Mouse (Mus musculus) thymus, postnatal 14 days (tissue): ENCODE measurements at regions not wholly inside any gene's neighbourhood (a gene's known extent, or its start where the extent isn't known, plus 50 kb on each side); places are given as distances from the start of the nearest gene placed in this dataset.

ENCODE experiments used
- DNase-seq: peaks from one replicate; pipeline ENCODE4 v3.0.0; 2021

DNA sequence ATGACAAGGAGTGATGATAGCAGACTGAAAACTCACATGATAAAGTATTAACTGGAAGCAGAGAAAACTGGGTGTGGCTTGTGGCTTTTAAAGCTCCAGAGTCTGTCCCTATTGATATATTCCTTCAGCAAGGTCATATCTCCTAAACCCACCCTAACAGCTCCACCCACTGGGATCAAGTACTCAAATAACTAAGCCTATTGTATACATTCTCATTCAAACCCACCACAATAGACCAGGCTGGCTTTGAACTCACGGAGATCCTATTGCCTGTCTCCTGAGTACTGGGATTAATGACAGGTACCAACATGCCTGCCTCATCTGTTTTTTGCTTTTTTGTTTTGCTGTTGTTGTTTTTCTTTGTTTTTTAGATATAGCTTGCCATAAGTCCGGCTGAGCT, 484.3 kb upstream of the Zfp462 start:
- no peak for DNase-seq

DNA sequence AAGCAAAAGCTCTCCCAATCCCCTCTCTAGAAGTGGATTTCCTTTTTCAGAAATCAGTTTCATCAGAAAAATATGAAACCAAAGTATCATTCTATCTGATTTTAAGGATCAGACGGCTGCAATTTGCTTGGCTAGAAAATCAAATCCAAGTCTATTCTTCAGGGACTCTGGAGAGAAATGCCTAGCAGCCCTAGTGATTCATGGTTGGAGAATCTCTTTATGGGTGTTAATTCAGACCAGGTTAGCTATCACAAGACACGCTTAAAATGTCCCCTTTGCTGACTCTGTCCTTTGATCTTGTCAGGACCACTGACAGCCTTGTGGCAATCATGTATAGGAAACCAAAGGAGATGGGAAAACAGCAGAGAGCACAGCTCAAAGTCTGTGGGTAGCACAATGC, 475.7 kb upstream of the Zfp462 start:
- DNase-seq, result no peak

DNA sequence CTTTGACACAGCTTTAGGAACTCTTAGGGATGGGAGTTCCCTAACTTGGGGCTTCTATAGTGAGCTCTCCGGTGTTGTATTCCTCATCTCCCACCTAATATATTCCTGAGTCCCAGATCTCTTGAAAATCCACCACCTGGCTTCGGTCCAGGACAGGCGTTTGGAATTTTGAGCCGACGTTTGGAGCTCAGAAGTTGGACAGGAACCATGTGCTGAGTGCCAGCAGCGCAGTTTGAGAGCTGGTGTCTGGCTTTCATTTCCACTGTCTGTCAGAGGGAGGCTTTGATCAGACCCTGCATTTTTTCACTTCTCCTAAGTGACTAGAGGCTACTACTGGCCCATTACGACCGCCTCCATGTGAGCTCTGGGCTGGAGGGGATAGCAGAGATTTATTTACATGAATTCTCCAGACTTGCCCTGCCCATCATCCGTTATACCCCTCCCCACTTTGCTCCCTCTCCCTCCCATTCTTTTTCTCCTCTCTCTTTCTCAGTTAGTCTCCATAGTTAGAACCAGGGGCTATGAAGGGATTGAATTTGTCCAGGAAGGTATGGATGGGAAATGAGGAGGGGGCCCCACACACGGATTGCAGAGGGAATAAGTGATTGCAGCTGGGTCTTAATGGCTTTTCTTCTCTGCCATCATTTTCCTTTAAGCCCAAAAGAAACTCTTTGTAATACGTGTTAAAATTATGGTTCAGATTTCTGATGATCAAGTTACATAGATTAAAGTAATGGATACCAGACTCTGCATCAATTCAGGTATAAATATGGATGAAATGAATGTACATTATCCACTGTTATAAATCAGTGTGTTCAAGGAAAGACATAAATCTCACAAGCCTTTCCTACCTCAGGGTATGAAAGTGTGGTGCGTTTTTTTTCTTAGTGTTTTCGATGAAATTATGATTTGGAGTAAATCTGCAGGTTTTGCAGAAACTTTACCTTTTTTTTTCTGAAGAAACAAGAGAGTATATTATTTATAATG, 474.5 kb upstream of the Zfp462 start:
- no peak for DNase-seq

DNA sequence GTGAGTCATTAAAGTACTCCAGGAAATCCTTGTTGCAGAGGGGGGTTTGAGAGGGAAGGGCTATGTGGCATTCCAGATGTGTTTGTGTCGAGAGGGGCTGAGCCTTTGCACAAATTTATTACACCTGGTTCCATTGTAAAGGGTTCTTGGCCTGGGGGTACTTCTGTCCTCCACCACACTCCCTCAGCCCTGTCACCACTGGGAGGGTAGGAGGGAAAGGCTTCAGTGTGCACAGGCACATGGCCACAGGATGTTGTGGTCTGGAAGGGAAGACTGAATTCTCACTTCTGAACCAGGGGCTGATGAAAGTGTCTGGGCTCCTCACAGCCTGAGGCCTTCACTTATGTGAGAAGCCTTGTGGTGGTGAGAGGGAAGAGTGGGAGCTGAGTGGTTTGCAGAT, 473.8 kb upstream of the Zfp462 start:
- DNase-seq, result no peak

DNA sequence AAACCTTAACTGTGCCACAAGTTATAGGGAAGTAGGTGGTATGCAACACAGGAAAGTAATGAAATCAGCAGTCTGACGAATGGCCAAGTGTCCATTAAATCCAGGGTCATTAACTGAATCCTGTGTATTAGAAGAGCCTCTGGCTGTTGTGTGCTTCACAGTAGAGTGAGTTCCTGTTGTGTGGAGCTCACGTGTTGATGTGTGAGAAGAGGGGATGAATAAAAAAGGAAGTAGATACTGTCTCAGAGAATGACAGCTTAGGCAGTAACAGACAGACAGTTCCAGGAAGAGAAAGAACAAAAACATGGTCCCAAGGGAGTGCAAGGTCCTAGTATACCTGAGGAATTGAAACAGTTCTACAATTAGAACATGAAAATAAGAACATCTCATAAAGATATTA, 463.1 kb upstream of the Zfp462 start:
- no peak for DNase-seq

DNA sequence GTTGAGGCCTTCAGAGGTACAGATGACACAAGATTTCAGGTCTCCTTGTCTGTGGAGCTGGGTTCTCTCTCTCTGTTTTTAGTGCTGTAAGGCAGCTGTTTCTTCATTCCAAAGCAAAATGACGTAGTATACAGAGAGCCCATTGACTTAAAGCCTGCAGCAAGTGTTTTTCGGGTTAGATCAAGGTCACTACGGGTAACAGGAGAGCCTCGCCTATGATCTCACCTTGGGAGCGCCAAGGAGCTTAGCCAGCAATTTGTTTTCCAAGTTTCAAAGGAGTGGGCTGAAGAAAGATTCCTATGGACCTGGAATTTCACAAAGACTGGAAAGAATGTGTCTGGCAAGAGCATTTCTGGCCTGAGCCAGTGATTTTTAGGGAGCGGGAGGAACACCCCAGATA, 451.8 kb upstream of the Zfp462 start:
- DNase-seq, result no peak

DNA sequence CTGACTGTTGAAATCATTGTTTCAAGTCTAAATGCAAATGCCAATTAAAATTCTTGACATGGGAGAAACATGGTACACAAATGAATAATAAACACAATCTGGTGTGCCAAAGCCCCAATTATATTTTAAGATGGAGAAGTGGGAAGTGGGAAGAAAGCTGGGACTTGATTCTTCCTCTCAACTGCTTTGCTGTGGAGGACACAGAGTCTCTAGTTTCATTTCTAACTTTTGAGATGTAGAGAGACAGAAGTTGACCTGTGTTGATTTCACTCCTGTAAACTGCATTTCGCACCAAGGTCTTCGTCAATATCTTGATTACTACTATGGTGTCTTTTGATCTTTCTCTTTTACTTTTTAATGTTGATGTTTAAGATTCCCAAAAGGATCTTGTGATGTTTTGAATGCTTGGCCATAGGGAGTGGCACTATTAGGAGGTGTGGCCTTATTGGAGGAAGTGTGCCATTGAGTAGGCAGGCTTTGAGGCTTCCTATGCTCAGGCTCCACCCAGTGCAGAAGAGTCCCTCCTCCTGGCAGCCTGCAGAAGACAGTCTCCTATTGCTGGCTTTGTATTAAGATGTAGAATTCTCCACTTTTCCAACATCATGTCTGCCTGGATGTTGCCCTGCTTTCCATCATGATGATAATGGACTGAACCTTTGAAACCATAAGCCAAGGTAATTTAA, 447.4 kb upstream of the Zfp462 start:
- DNase-seq, result no peak

DNA sequence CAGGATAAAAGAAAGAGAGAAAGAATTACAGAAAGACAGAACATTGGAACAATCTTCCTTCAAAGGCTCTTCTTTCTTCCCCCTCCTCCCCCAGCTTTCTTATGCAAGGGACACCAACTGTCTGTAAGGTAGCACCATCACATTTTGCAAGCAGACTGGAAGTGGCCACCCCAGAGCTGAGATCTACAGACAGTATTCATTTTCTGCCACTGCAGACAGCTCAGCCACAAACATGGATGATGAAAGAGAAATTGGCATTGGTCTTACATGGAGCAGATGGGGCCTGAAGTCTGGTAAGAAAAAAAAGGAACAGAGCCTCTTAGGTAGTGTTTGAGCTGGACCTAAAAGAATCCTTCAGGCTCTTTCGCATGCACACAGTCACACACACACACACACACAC, 428.9 kb upstream of the Zfp462 start:
- no peak for DNase-seq

DNA sequence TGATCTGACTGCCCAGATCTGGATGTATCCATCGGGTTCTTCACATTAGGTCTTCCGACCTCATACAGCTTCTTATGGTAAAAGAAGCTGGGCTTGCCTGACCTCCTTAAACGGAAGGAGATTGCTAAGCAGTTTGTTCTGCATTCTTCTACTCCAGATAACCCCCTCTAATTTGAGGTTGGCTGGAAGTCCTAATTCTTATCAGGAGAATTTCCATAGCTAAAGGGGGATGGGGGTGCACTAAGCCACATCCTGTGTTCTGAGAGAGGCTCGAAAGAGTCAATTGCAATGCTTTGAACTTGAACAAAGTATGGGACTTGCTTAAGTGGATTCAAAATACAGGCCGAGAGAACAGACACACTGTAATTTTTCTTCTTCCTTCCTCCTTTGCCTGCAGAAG, 421.6 kb upstream of the Zfp462 start:
- DNase-seq, result peak; percentile 4

DNA sequence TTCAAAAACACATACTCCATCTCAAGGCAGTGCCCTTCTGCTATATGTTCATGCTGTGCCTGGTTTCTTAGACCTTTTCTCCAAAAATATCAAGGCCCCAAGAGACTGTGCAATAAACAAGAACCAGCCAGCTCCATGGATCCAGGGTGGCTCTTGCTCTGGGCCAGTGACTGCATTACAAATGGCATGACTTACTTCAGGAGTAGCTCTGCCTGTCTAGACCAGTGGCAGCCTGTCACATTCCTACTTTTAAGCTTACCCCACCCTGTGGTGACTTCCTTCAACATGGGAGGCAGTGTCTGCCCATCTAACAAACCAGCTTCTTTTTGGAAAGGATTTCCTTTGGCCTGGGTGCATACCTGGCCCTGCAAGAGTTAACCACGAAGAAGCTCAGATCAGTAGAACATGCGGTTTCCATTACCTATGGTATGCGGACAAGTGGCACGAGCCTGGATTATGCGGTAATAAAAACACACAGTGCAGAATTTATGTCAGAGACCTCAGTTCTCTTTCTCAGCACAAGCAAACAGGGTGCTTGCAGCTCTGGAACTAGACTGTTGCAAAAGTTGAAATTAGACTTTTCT, 418.8 kb upstream of the Zfp462 start:
- no peak for DNase-seq

DNA sequence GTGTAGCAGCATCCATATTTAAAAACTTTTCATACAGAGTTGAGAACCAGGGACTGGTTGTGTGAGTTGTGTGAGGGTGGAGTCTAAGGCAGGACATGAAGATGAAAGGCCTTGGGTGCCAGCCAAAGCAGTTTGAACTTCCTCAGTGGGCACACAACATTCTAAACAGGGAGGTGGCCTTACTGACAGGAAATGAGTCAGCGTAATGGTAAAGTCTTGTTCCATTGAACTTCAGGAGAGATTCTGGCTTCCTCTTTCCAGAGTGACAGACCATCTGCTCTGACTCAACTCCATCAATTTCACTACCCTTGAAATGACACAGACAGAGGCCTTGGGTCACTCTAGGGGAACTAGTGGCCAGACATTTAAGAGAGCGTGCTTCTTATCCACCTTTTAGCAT, 417.2 kb upstream of the Zfp462 start:
- DNase-seq, result peak; percentile 10

DNA sequence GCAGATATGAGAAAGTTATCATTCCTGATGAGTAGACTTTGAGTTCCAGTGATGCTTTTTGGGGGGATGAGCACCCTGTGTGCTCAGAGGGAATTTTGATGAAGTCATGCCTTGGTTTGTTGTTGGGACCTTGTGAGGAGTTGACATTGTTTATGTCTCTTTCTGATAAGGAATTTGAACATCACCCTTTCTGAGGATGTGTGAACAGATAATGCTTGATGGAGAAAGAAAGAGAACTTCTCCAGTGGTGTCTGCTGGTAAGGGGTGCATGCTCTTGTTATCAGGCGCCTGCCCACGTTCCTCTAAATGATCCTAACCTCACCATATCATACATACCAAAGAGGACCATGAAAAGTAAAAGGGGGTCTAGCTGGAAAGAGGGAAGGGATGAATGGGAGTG, 413.1 kb upstream of the Zfp462 start:
- no peak for DNase-seq

DNA sequence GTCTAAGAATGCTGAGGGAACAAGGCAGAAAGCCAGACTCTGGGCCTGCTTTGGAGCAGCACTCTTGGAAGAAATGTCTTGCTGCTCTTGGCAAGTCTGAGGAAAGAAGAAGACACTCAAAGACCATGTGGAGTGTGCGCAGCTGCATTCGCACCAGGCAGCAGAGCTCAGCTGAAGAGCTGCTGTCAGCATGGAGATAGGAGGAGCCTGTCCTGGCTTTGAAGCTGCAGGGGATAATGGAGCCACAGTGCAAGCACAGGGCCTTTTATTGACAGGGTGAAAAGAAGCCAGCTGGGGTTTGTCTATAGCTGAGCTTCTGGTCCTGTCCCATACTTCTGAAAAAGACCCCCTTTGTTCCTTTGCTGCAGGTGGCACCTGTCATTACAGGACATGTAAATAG, 411.0 kb upstream of the Zfp462 start:
- DNase-seq, result no peak

DNA sequence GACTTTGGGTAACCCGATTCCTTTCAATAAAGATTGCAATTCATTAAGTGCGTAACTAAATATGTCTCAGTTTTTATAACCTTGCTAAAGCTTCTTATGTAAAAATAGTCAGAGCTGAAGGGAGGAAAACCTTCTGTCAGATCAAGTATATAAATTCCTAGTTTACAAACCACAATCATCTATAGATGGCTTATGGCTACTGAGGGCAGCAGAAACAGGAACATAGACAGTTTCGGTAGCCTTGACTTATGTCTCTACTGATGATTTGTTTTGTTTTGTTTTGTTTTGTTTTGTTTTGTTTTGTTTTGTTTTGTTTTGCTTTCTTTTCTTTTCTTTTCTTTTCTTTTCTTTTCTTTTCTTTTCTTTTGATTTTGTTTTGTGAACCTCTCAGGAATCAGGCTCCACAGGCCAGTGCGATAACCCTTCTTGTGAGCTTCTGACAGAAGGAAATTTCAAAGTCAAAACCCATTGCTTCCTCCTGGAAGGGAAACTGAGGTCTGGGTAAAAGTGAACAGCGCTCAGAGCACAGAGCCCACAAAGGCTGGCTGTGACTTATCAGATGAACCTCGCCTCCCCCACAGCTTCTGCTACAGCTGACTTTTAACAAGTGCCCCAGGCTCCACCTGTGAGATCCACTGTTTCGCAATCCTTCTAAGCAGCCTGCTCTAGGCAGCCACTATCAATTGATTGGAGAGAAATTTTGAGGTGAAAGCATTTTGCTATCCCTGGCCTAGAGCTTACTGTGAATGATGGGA, 391.8 kb upstream of the Zfp462 start:
- DNase-seq, result no peak

DNA sequence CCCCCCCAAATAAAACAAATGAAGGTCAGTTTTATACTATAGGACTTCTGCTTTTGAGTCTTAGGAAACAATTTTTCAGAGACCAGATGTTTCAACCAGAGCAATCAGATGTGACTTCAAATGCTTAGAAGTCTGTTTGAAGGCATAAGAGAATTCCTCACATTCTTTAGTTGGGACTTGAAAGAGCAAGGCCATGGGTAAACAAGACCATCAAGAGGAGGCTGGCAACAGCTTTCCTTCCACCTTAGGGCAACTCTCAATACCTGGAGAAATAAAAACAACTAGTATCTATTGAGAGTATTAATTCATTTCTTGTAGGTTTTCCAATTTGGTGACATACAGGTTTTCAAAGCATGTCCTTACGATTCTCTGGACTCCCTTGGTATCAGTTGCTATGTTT, 381.8 kb upstream of the Zfp462 start:
- no peak for DNase-seq

DNA sequence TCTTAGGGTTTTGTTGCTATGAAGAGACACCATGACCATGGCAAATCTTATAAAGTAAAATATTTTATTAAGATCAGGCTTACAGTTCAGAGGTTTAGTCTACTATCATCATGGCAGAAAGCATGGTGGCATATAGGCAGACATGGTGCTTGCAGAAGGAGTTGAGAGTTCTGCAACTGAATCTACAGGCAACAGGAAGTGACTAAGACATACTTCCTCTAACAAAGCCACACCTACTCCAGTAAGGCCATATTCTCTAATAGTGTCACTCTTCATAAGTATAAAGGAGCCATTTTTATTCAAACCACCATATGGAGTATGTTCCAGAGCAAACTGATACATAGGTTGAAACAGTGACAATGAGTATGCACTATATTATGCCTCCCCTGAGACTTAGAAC, 371.7 kb upstream of the Zfp462 start:
- DNase-seq, result no peak

DNA sequence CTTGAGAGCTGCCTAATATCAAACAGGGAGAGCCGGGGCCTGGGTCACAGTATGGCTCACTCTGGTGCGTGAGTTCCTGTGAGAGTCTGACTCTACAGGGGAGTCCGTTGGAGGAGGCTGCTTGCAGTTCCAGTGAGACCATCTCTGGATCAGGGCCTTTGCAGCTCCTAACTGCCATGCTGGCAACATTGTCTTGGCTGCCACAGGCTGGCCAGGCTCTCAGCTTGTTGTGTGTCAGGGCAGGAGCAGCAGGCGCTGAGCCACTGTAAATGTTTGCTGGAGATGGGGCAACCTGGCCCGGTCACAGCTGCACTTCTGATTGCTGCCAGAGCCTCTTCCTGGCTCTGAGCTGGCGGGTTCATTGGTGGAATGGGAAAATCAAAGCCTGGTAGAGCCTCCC, 357.7 kb upstream of the Zfp462 start:
- no peak for DNase-seq

DNA sequence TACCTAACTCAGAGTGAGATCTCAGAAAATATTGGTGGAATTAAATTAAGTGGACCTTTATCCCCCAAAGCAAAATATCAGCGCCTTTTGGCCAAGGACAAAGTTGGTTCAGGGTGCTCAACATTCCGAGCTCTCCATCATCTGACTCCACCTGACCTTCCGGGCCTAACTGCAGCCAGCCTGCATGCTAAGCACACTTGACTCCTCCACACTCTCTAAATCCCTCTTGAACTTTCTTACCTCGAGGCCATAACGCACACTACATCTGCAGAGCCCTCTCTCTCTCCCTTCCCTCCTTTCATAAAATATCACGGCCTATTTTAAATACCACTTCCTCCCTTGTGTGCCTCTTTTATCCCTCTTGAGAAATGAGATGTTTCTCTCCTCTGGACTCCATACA, 356.1 kb upstream of the Zfp462 start:
- DNase-seq, result no peak

DNA sequence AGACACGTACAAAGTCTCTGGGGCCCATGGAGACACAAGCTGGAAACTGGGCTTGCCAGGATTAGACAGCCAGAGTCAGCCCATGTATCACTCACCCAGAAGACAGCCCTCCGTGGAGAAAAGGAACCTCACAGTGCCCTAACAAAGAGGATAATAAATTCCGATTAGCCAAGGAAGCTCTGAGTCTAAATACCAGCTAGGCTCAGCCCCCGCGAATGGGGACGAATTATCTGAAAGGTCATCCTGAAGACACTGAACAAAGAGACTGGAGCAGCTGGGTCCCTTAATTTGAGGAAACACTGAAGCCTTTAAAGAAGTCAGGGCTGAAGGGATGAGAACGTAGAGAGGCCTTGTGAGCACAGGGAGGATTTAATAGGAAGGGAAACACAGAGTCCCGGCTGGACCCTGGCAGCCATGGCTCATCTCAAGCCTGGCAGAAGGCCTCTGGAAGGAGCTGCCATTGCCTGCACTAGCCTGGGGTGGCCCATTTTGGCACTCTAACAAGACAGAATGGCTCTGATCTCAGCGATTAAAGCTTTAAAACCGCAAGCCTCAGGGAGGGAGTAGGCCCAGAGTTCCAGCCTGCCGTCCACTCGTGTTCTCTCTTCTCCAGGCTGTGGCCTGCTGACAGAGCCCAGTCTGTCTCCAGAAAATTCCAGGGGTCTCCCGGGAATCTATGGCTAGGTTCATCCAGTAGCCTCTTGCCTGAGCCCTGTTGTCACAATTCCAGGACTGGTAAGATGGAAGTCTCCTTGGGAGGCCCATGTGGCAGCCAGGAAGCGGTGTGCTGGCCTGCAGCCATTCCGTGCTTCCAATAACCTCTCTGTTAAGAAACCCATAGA, 343.0 kb upstream of the Zfp462 start:
- no peak for DNase-seq

DNA sequence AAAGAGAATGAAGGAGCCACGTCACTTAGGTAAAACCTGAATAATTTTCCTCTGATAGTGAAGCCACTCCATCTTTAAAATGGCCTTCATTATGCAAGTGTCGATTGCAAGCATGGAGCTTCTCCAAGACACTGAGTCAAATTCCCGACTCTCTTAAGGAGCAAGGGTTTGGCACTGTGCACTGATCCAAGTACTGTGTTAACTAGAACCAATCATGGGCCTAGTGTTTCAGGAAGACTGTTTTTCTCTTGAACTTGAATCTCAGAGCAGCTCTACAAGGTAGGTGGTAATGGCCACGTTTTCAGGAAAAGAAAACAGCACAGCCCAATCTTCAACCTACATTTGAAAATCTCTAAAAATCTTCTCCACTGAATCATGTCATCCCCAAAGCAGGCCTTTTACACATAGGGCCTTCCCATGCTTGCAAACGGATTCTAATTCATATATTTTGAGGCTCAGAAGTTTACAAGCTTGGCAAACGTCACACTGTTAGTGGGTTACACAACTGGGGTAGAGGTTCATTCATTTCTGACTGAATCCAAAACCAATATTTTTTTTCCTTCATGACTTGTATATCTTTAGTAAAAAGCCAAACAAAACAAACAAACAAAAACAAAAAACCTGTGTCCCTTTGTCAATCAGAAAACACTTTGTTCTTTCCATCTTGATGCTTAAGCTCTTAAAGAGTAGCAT, 342.2 kb upstream of the Zfp462 start:
- no peak for DNase-seq

DNA sequence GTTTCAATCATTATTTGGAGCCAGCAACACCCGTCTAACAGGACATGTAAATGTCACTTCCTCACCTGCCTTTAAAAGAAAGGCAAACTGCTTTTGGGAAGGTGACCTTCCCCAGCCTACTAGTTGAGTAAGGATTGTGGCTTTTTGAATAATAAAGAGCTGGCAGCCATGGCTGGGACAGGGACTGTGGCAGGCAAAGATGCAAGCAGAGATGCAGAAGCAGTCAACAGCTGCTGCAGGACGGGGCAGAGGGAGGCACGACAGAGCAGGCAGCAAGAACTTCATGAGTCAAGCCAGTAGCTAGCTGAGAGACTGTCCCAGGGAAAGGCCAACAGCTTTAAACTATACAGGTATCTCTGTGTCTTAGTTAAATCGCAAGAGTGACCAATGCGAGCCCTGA, 334.7 kb upstream of the Zfp462 start:
- DNase-seq, result no peak
